Mouse (Mus musculus) E14TG2a.4 (cell line): ENCODE results near the gene Camk1.

Experiments used
- H3K27me3 ChIP-seq: 2 replicates; pipeline ENCODE4 v1.6.1; 2014; ENCODE audit warnings: low read length, control low read depth; ENCODE audit not compliant: insufficient read depth
- H3K36me3 ChIP-seq: 2 replicates; pipeline ENCODE4 v1.6.1; 2014; ENCODE audit warnings: low read length, control low read depth; ENCODE audit not compliant: insufficient read depth
- H3K4me1 ChIP-seq: replicated peaks from 2 replicates; pipeline ENCODE4 v1.6.1; 2014; ENCODE audit warnings: low read depth, low read length, control low read depth
- H3K4me3 ChIP-seq: replicated peaks from 2 replicates; pipeline ENCODE4 v1.5.1; 2014; ENCODE audit warnings: mild to moderate bottlenecking, low read length
- H3K9me3 ChIP-seq: 2 replicates; pipeline ENCODE4 v1.6.1; 2014; ENCODE audit warnings: low read length, control low read depth
- CTCF ChIP-seq: conservative IDR thresholded peaks from 2 replicates; pipeline ENCODE4 v1.5.1; 2014; ENCODE audit warnings: low read length
- NANOG ChIP-seq: IDR thresholded peaks from 2 replicates; pipeline ENCODE4 v1.6.1; 2014; ENCODE audit warnings: borderline replicate concordance, low read length, mixed read lengths
- POU5F1 ChIP-seq: IDR thresholded peaks from 2 replicates; pipeline ENCODE4 v1.6.1; 2014; ENCODE audit warnings: low read length, borderline replicate concordance

The Camk1 gene

GRCm38 (mm10) chr6:113343177-113344092, at the start of gene Camk1:
Camk1 (minus strand) TSS chr6:113343984.
- Histone ChIP-seq H3K36me3 (no peaks in the 10 kb centered on the region), H3K4me3 (peak within 1 kb of the TSS; percentile 79), H3K9me3 (no peaks in the 10 kb centered on the region), H3K27me3 (peaks cover 7% of the 10 kb centered on the region; the same call in 1 of the 2 replicates), H3K4me1 (peaks cover 45% of the 10 kb centered on the region)
- TF ChIP-seq NANOG (no peak), CTCF (no peak), POU5F1 (no peak)

GRCm38 (mm10) chr6:113392387-113393071, 48.7 kb upstream of the Camk1 start:
- Histone ChIP-seq H3K27me3 (0 out of 2 replicates have a peak, but pooled peaks cover 5% of the 10 kb centered on the region), H3K36me3 (peaks cover 49% of the 10 kb centered on the region), H3K4me1 (peaks cover 93% of the 10 kb centered on the region), H3K4me3 (peak overlapping the region; percentile 85), H3K9me3 (no peaks in the 10 kb centered on the region)
- TF ChIP-seq CTCF = no peak
- TF ChIP-seq POU5F1 = no peak
- TF ChIP-seq NANOG = no peak

GRCm38 (mm10) chr6:113392015-113392386, 48.2 kb upstream of the Camk1 start:
- peak overlapping the region; percentile 85 for H3K4me3 ChIP-seq
- 0 out of 2 replicates have a peak, but pooled peaks cover 5% of the 10 kb centered on the region for H3K27me3 ChIP-seq
- H3K9me3 ChIP-seq = no peaks in the 10 kb centered on the region
- peaks cover 55% of the 10 kb centered on the region for H3K36me3 ChIP-seq
- peaks cover 93% of the 10 kb centered on the region for H3K4me1 ChIP-seq
- TF ChIP-seq NANOG (no peak), POU5F1 (no peak), CTCF (no peak)

GRCm38 (mm10) chr6:113390715-113391114, 46.9 kb upstream of the Camk1 start:
- H3K9me3 ChIP-seq = no peaks in the 10 kb centered on the region
- no peak overlapping the region for H3K4me3 ChIP-seq
- peaks cover 67% of the 10 kb centered on the region for H3K36me3 ChIP-seq
- peaks cover 84% of the 10 kb centered on the region for H3K4me1 ChIP-seq
- H3K27me3 ChIP-seq = 0 out of 2 replicates have a peak, but pooled peaks cover 5% of the 10 kb centered on the region
- no peak for TF ChIP-seq CTCF
- no peak for TF ChIP-seq NANOG
- no peak for TF ChIP-seq POU5F1

GRCm38 (mm10) chr6:113388960-113389359, 45.2 kb upstream of the Camk1 start, which contains the start of gene Ttll3:
Ttll3 (plus strand) TSS chr6:113389260.
- peaks cover 83% of the 10 kb centered on the region for H3K4me1 ChIP-seq
- H3K9me3 ChIP-seq = no peaks in the 10 kb centered on the region
- no peak for TF ChIP-seq CTCF
- TF ChIP-seq POU5F1 = no peak
- no peak for TF ChIP-seq NANOG
- peaks cover 76% of the 10 kb centered on the region for H3K36me3 ChIP-seq
- H3K4me3 ChIP-seq = peak within 1 kb of the TSS; percentile 43
- H3K27me3 ChIP-seq = 0 out of 2 replicates have a peak, but pooled peaks cover 5% of the 10 kb centered on the region

- Histone ChIP-seq H3K4me1 (peaks cover 73% of the 10 kb centered on the region), H3K36me3 (peaks cover 100% of the 10 kb centered on the region), H3K27me3 (no peaks in the 10 kb centered on the region), H3K4me3 (no peak overlapping the region), H3K9me3 (no peaks in the 10 kb centered on the region)
- TF ChIP-seq NANOG (no peak), CTCF (no peak), POU5F1 (no peak)
Observed at GRCm38 (mm10) chr6:113386025-113386424, 42.2 kb upstream of the Camk1 start.

- H3K36me3 ChIP-seq = peaks cover 100% of the 10 kb centered on the region
- no peaks in the 10 kb centered on the region for H3K9me3 ChIP-seq
- H3K27me3 ChIP-seq = no peaks in the 10 kb centered on the region
- no peak overlapping the region for H3K4me3 ChIP-seq
- H3K4me1 ChIP-seq = peaks cover 75% of the 10 kb centered on the region
- TF ChIP-seq POU5F1 (no peak), CTCF (no peak), NANOG (no peak)
Observed at GRCm38 (mm10) chr6:113385160-113385714, 41.5 kb upstream of the Camk1 start.

GRCm38 (mm10) chr6:113384351-113384927, 40.7 kb upstream of the Camk1 start:
- Histone ChIP-seq H3K36me3 (peaks cover 100% of the 10 kb centered on the region), H3K9me3 (no peaks in the 10 kb centered on the region), H3K4me1 (peaks cover 75% of the 10 kb centered on the region), H3K27me3 (no peaks in the 10 kb centered on the region), H3K4me3 (no peak overlapping the region)
- TF ChIP-seq POU5F1 (no peak), NANOG (no peak), CTCF (no peak)
